Mouse (Mus musculus): Measurements from ENCODE around the gene Arhgap9. TPM values are rescaled to one million over a fixed set of nuclear protein-coding genes. Genes with fewer than 3 reads are reported as not detected.
A peak's percentile ranks its signal among the peaks of the same experiment; 100 is the strongest.

The Arhgap9 gene
- total and polyA plus RNA-seq, 2 experiments, result 1.5 to 2.1 TPM

GRCm38 (mm10) chr10:127293590-127294113 is 28.1 kb upstream of the Arhgap9 start:
- no peak for DNase-seq (ENCODE audit: extremely low read depth, low read depth, low spot score)
- WGBS, result 78% methylated on average over 3 of the region's 3 CpGs
- Histone ChIP-seq H3K36me3 (ENCODE audit: control insufficient read depth, insufficient read depth, low read length) (peaks cover 35% of the 10 kb centered on the region), H3K27me3 (ENCODE audit: control insufficient read depth, insufficient read depth, low read length) (no peaks in the 10 kb centered on the region), H3K4me3 (ENCODE audit: insufficient read depth, low read depth, low read length) (no peak overlapping the region), H3K4me1 (ENCODE audit: control insufficient read depth, insufficient read depth, low read length) (peaks cover 14% of the 10 kb centered on the region; the same call in 1 of the 2 replicates), H3K9ac (ENCODE audit: low read depth, low read length) (no peak overlapping the region), H3K79me2 (ENCODE audit: control insufficient read depth, insufficient read depth, low read length) (peaks cover 4% of the 10 kb centered on the region; the same call in 1 of the 2 replicates), H3K27ac (replicated peaks; ENCODE audit: insufficient read depth, low read depth, low read length) (no peak overlapping the region)
- TF ChIP-seq POLR2A (IDR thresholded peaks at IDR 0.05; ENCODE audit: extremely low read depth, insufficient read depth, low read length), result no peak
- TF ChIP-seq CTCF (IDR thresholded peaks at IDR 0.05; ENCODE audit: low read depth, low read length), result no peak

- no peaks in the 10 kb centered on the region for H3K27me3 ChIP-seq (ENCODE audit: control insufficient read depth, insufficient read depth, low read length)
- no peak overlapping the region for H3K4me3 ChIP-seq (ENCODE audit: insufficient read depth, low read depth, low read length)
- no peak overlapping the region for H3K9ac ChIP-seq (ENCODE audit: low read depth, low read length)
- no peak overlapping the region for H3K27ac ChIP-seq (replicated peaks; ENCODE audit: insufficient read depth, low read depth, low read length)
- peaks cover 4% of the 10 kb centered on the region; the same call in 1 of the 2 replicates for H3K79me2 ChIP-seq (ENCODE audit: control insufficient read depth, insufficient read depth, low read length)
- DNase-seq (ENCODE audit: extremely low read depth, low read depth, low spot score), result peak; percentile 34
- peaks cover 11% of the 10 kb centered on the region; the same call in 1 of the 2 replicates for H3K4me1 ChIP-seq (ENCODE audit: control insufficient read depth, insufficient read depth, low read length)
- peaks cover 37% of the 10 kb centered on the region for H3K36me3 ChIP-seq (ENCODE audit: control insufficient read depth, insufficient read depth, low read length)
- TF ChIP-seq POLR2A (IDR thresholded peaks at IDR 0.05; ENCODE audit: extremely low read depth, insufficient read depth, low read length), result no peak
- 67% methylated on average over 10 of the region's 10 CpGs for WGBS
These were observed 26.8 kb upstream of the Arhgap9 start for GRCm38 (mm10) chr10:127294895-127295510.

- WGBS, result 80% methylated on average over 24 of the region's 24 CpGs
- H3K4me1 ChIP-seq (ENCODE audit: control insufficient read depth, insufficient read depth, low read length), result peaks cover 11% of the 10 kb centered on the region; the same call in 1 of the 2 replicates
- H3K9ac ChIP-seq (ENCODE audit: low read depth, low read length), result no peak overlapping the region
- H3K36me3 ChIP-seq (ENCODE audit: control insufficient read depth, insufficient read depth, low read length), result peaks cover 44% of the 10 kb centered on the region
- peaks cover 4% of the 10 kb centered on the region; the same call in 1 of the 2 replicates for H3K79me2 ChIP-seq (ENCODE audit: control insufficient read depth, insufficient read depth, low read length)
- no peak overlapping the region for H3K4me3 ChIP-seq (ENCODE audit: insufficient read depth, low read depth, low read length)
- no peak for TF ChIP-seq CTCF (IDR thresholded peaks at IDR 0.05; ENCODE audit: low read depth, low read length)
- TF ChIP-seq POLR2A (IDR thresholded peaks at IDR 0.05; ENCODE audit: extremely low read depth, insufficient read depth, low read length), result no peak
- no peak for DNase-seq (ENCODE audit: extremely low read depth, low read depth, low spot score)
- H3K27ac ChIP-seq (replicated peaks; ENCODE audit: insufficient read depth, low read depth, low read length), result no peak overlapping the region
- H3K27me3 ChIP-seq (ENCODE audit: control insufficient read depth, insufficient read depth, low read length), result no peaks in the 10 kb centered on the region
These were observed 25.6 kb upstream of the Arhgap9 start for GRCm38 (mm10) chr10:127295986-127296794.

DNA sequence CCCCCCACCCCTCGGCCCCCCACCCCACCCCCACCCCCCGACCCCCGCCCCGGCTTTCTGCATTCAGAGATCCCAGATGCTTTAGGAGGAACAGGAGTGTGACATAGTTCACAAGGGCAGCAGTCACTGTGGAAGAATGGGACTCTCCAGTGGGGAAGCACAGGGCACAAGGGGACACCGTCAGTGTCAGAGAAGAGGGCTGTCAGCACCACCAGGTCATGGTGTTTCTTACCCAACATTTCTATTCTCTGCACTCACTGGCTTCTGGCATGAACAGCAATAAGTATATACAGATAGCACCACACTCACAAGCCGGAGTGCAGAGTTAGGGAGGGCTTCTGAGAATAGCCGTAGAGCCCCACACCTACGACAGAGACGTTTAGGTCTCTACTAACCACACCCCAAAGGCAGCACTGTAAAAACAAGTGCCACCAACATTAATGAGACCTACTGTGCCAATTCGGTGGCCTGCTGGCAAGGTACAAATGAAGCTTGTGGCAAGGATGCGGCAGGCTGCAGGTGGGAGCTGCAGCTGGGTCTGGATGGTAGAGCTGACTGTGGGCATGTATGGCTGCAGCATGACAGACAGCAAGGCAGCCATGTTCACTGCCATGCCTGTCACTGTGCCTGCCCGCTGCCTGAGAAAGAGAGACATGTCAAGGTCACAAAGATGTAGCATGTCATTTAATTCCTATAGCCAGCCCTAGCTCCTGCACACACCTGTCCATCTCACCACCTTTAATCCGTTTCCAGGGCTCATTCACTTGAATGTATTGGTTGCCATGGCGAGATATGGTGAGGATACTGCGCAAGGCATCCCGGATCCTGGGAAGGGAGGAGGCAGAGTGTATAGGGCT is 24.5 kb upstream of the Arhgap9 start:
- H3K4me3 ChIP-seq (ENCODE audit: insufficient read depth, low read depth, low read length), result no peak overlapping the region
- 89% methylated on average over 16 of the region's 16 CpGs for WGBS
- H3K79me2 ChIP-seq (ENCODE audit: control insufficient read depth, insufficient read depth, low read length), result 0 out of 2 replicates have a peak, but pooled peaks cover 4% of the 10 kb centered on the region
- no peak overlapping the region for H3K27ac ChIP-seq (replicated peaks; ENCODE audit: insufficient read depth, low read depth, low read length)
- no peak for DNase-seq (ENCODE audit: extremely low read depth, low read depth, low spot score)
- peaks cover 7% of the 10 kb centered on the region; the same call in 1 of the 2 replicates for H3K4me1 ChIP-seq (ENCODE audit: control insufficient read depth, insufficient read depth, low read length)
- TF ChIP-seq CTCF (IDR thresholded peaks at IDR 0.05; ENCODE audit: low read depth, low read length) (no peak), POLR2A (IDR thresholded peaks at IDR 0.05; ENCODE audit: extremely low read depth, insufficient read depth, low read length) (no peak)
- no peak overlapping the region for H3K9ac ChIP-seq (ENCODE audit: low read depth, low read length)
- H3K27me3 ChIP-seq (ENCODE audit: control insufficient read depth, insufficient read depth, low read length), result no peaks in the 10 kb centered on the region
- peaks cover 50% of the 10 kb centered on the region for H3K36me3 ChIP-seq (ENCODE audit: control insufficient read depth, insufficient read depth, low read length)

- no peak for TF ChIP-seq CTCF (IDR thresholded peaks at IDR 0.05; ENCODE audit: low read depth, low read length)
- Histone ChIP-seq H3K4me3 (ENCODE audit: insufficient read depth, low read depth, low read length) (no peak overlapping the region), H3K9ac (ENCODE audit: low read depth, low read length) (no peak overlapping the region), H3K79me2 (ENCODE audit: control insufficient read depth, insufficient read depth, low read length) (0 out of 2 replicates have a peak, but pooled peaks cover 4% of the 10 kb centered on the region), H3K4me1 (ENCODE audit: control insufficient read depth, insufficient read depth, low read length) (0 out of 2 replicates have a peak, but pooled peaks cover under 1% of the 10 kb centered on the region), H3K27me3 (ENCODE audit: control insufficient read depth, insufficient read depth, low read length) (no peaks in the 10 kb centered on the region), H3K36me3 (ENCODE audit: control insufficient read depth, insufficient read depth, low read length) (peaks cover 56% of the 10 kb centered on the region), H3K27ac (replicated peaks; ENCODE audit: insufficient read depth, low read depth, low read length) (no peak overlapping the region)
- DNase-seq (ENCODE audit: extremely low read depth, low read depth, low spot score), result no peak
- 95% methylated on average over 6 of the region's 6 CpGs for WGBS
These were observed 21.4 kb upstream of the Arhgap9 start for GRCm38 (mm10) chr10:127300361-127300760.

Data from liver, adult 2 months (tissue).